Mouse (Mus musculus) kidney, adult 11 months (tissue): ENCODE data around the gene Tnks2.
"Not testable (repeated sequence)": the region's sequence is repeated elsewhere in the genome, so short reads cannot be mapped to it uniquely, and the experiment has no call there.

Source experiments
- DNase-seq: peaks from one replicate; pipeline ENCODE4 v3.0.0; 2022

Gene Tnks2

GRCm38 (mm10) chr19:36833788-36834531 is at the start of gene Tnks2:
Tnks2 (plus strand) TSS chr19:36834232.
- peak; percentile 96 for DNase-seq

- DNase-seq, result peak; percentile 62
Measured at GRCm38 (mm10) chr19:36789873-36790733, 43.9 kb upstream of the Tnks2 start.

GRCm38 (mm10) chr19:36792589-36792988 is 41.4 kb upstream of the Tnks2 start:
- DNase-seq, result no peak

GRCm38 (mm10) chr19:36793450-36793849 is 40.6 kb upstream of the Tnks2 start:
- no peak for DNase-seq

- DNase-seq, result no peak
Measured at GRCm38 (mm10) chr19:36794008-36794407, 40.0 kb upstream of the Tnks2 start.

- peak; percentile 72 for DNase-seq
Measured at GRCm38 (mm10) chr19:36795277-36795676, 38.8 kb upstream of the Tnks2 start.

- peak; percentile 42 for DNase-seq
Measured at GRCm38 (mm10) chr19:36796931-36797330, 37.1 kb upstream of the Tnks2 start.

- DNase-seq, result no peak
Measured at GRCm38 (mm10) chr19:36800288-36800687, 33.7 kb upstream of the Tnks2 start.

- DNase-seq, result no peak
Measured at GRCm38 (mm10) chr19:36801856-36802641, 32.0 kb upstream of the Tnks2 start.

- DNase-seq, result no peak
Measured at GRCm38 (mm10) chr19:36803403-36803802, 30.6 kb upstream of the Tnks2 start.

- no peak for DNase-seq
Measured at GRCm38 (mm10) chr19:36806842-36807241, 27.2 kb upstream of the Tnks2 start.

- DNase-seq, result peak; percentile 87
Measured at GRCm38 (mm10) chr19:36808426-36809105, 25.5 kb upstream of the Tnks2 start.

- DNase-seq, result peak; percentile 31
Measured at GRCm38 (mm10) chr19:36809476-36810168, 24.4 kb upstream of the Tnks2 start.

GRCm38 (mm10) chr19:36812011-36812410 is 22.0 kb upstream of the Tnks2 start:
- DNase-seq, result no peak

GRCm38 (mm10) chr19:36815396-36816271 is 18.4 kb upstream of the Tnks2 start:
- peak; percentile 29 for DNase-seq

GRCm38 (mm10) chr19:36818141-36818885 is 15.7 kb upstream of the Tnks2 start:
- no peak for DNase-seq

- DNase-seq, result no peak
Measured at GRCm38 (mm10) chr19:36819199-36819598, 14.8 kb upstream of the Tnks2 start.

GRCm38 (mm10) chr19:36820469-36820868 is 13.6 kb upstream of the Tnks2 start:
- no peak for DNase-seq

- not testable (repeated sequence) for DNase-seq
Measured at GRCm38 (mm10) chr19:36821301-36821700, 12.7 kb upstream of the Tnks2 start.

- no peak for DNase-seq
Measured at GRCm38 (mm10) chr19:36822701-36823100, 11.3 kb upstream of the Tnks2 start.
